Mouse (Mus musculus): ENCODE data around the gene Trim41.
"Not testable (repeated sequence)": the region's sequence is repeated elsewhere in the genome, so short reads cannot be mapped to it uniquely, and the experiment has no call there.

Gene Trim41

GRCm38 (mm10) chr11:48816800-48817665, at the start of gene Trim41:
Gene Trim41, minus strand, starts transcription at chr11:48817353.
- DNase-seq (ENCODE audit: low spot score): peak; percentile 100

GRCm38 (mm10) chr11:48866481-48866880, 49.3 kb upstream of the Trim41 start:
- no peak for DNase-seq (ENCODE audit: low spot score)

GRCm38 (mm10) chr11:48863808-48864207, 46.7 kb upstream of the Trim41 start:
- no peak for DNase-seq (ENCODE audit: low spot score)

- no peak for DNase-seq (ENCODE audit: low spot score)
These were observed 45.7 kb upstream of the Trim41 start for GRCm38 (mm10) chr11:48862784-48863319.

GRCm38 (mm10) chr11:48859014-48859413, 41.9 kb upstream of the Trim41 start:
- peak; percentile 90 for DNase-seq (ENCODE audit: low spot score)

GRCm38 (mm10) chr11:48853474-48854180, 36.5 kb upstream of the Trim41 start:
- DNase-seq (ENCODE audit: low spot score): peak; percentile 94

- peak; percentile 44 for DNase-seq (ENCODE audit: low spot score)
These were observed 35.7 kb upstream of the Trim41 start for GRCm38 (mm10) chr11:48852624-48853473.

GRCm38 (mm10) chr11:48852190-48852589, 35.0 kb upstream of the Trim41 start:
- no peak for DNase-seq (ENCODE audit: low spot score)

- no peak for DNase-seq (ENCODE audit: low spot score)
These were observed 34.3 kb upstream of the Trim41 start for GRCm38 (mm10) chr11:48851270-48851995.

GRCm38 (mm10) chr11:48850240-48850639, 33.1 kb upstream of the Trim41 start:
- no peak for DNase-seq (ENCODE audit: low spot score)

GRCm38 (mm10) chr11:48846881-48847280, 29.7 kb upstream of the Trim41 start:
- no peak for DNase-seq (ENCODE audit: low spot score)

GRCm38 (mm10) chr11:48846362-48846761, 29.2 kb upstream of the Trim41 start:
- not testable (repeated sequence) for DNase-seq (ENCODE audit: low spot score)

- DNase-seq (ENCODE audit: low spot score): no peak
These were observed 28.2 kb upstream of the Trim41 start for GRCm38 (mm10) chr11:48845244-48845815.

- DNase-seq (ENCODE audit: low spot score): no peak
These were observed 27.2 kb upstream of the Trim41 start for GRCm38 (mm10) chr11:48844309-48844708.

- DNase-seq (ENCODE audit: low spot score): no peak
These were observed 26.0 kb upstream of the Trim41 start for GRCm38 (mm10) chr11:48843202-48843601.

GRCm38 (mm10) chr11:48842378-48842792, 25.2 kb upstream of the Trim41 start:
- no peak for DNase-seq (ENCODE audit: low spot score)

GRCm38 (mm10) chr11:48841213-48841612, 24.1 kb upstream of the Trim41 start:
- DNase-seq (ENCODE audit: low spot score): no peak

GRCm38 (mm10) chr11:48840805-48841204, 23.7 kb upstream of the Trim41 start:
- DNase-seq (ENCODE audit: low spot score): no peak

GRCm38 (mm10) chr11:48838879-48839680, 21.9 kb upstream of the Trim41 start:
- DNase-seq (ENCODE audit: low spot score): no peak
